Mouse (Mus musculus): Measurements from ENCODE around the gene Olfr643. TPM values are rescaled to one million over a fixed set of nuclear protein-coding genes. Genes with fewer than 3 reads are reported as not detected.

Olfr643 gene
- polyA plus RNA-seq, 1 experiment from 2014 or later: not detected

- WGBS: 71% methylated on average over 3 of the region's 3 CpGs
- Histone ChIP-seq H3K27me3 (replicated peaks; ENCODE audit: insufficient read depth, low read length) (no peaks in the 10 kb centered on the region), H3K9ac (replicated peaks; ENCODE audit: low read depth) (no peak overlapping the region), H3K4me3 (ENCODE audit: low read depth, low read length) (no peak overlapping the region), H3K27ac (ENCODE audit: low read length) (no peak overlapping the region), H3K4me2 (replicated peaks; ENCODE audit: low read depth, low read length) (no peak overlapping the region), H3K36me3 (ENCODE audit: insufficient read depth, low read length) (no peaks in the 10 kb centered on the region), H3K4me1 (ENCODE audit: insufficient read depth, low read depth, low read length) (no peaks in the 10 kb centered on the region), H3K9me3 (ENCODE audit: low read length) (no peaks in the 10 kb centered on the region)
- no peak for TF ChIP-seq EP300 (IDR thresholded peaks at IDR 0.05)
- no peak for TF ChIP-seq CTCF (IDR thresholded peaks at IDR 0.05)
- ATAC-seq (no peak), DNase-seq (ENCODE audit: low spot score) (no peak)
These were observed 110.2 kb downstream of the Olfr643 start for GRCm38 (mm10) chr7:104026978-104027377.

GRCm38 (mm10) chr7:104025473-104025872 lies 111.7 kb downstream of the Olfr643 start, which contains the start of gene Olfr640:
Gene Olfr640, minus strand, starts transcription at chr7:104025573.
- no peaks in the 10 kb centered on the region for H3K27me3 ChIP-seq (replicated peaks; ENCODE audit: insufficient read depth, low read length)
- no peak for DNase-seq (ENCODE audit: low spot score)
- H3K4me3 ChIP-seq (ENCODE audit: low read depth, low read length): no peak within 1 kb of the TSS
- H3K4me1 ChIP-seq (ENCODE audit: insufficient read depth, low read depth, low read length): no peaks in the 10 kb centered on the region
- no peak for ATAC-seq
- H3K9ac ChIP-seq (replicated peaks; ENCODE audit: low read depth): no peak within 1 kb of the TSS
- H3K36me3 ChIP-seq (ENCODE audit: insufficient read depth, low read length): no peaks in the 10 kb centered on the region
- no peak within 1 kb of the TSS for H3K4me2 ChIP-seq (replicated peaks; ENCODE audit: low read depth, low read length)
- H3K27ac ChIP-seq (ENCODE audit: low read length): no peak within 1 kb of the TSS
- WGBS: 77% methylated on average over 6 of the region's 6 CpGs
- TF ChIP-seq EP300 (IDR thresholded peaks at IDR 0.05) (no peak), CTCF (IDR thresholded peaks at IDR 0.05) (no peak)
- H3K9me3 ChIP-seq (ENCODE audit: low read length): no peaks in the 10 kb centered on the region

GRCm38 (mm10) chr7:104021651-104022050 lies 115.6 kb downstream of the Olfr643 start:
- TF ChIP-seq EP300 (IDR thresholded peaks at IDR 0.05) (no peak), CTCF (IDR thresholded peaks at IDR 0.05) (no peak)
- DNase-seq (ENCODE audit: low spot score): no peak
- ATAC-seq: no peak
- no peak overlapping the region for H3K4me3 ChIP-seq (ENCODE audit: low read depth, low read length)
- no peaks in the 10 kb centered on the region for H3K36me3 ChIP-seq (ENCODE audit: insufficient read depth, low read length)
- no peak overlapping the region for H3K4me2 ChIP-seq (replicated peaks; ENCODE audit: low read depth, low read length)
- H3K27ac ChIP-seq (ENCODE audit: low read length): no peak overlapping the region
- H3K9ac ChIP-seq (replicated peaks; ENCODE audit: low read depth): no peak overlapping the region
- no peaks in the 10 kb centered on the region for H3K27me3 ChIP-seq (replicated peaks; ENCODE audit: insufficient read depth, low read length)
- H3K9me3 ChIP-seq (ENCODE audit: low read length): no peaks in the 10 kb centered on the region
- H3K4me1 ChIP-seq (ENCODE audit: insufficient read depth, low read depth, low read length): no peaks in the 10 kb centered on the region
- 87% methylated on average over 6 of the region's 6 CpGs for WGBS

DNA sequence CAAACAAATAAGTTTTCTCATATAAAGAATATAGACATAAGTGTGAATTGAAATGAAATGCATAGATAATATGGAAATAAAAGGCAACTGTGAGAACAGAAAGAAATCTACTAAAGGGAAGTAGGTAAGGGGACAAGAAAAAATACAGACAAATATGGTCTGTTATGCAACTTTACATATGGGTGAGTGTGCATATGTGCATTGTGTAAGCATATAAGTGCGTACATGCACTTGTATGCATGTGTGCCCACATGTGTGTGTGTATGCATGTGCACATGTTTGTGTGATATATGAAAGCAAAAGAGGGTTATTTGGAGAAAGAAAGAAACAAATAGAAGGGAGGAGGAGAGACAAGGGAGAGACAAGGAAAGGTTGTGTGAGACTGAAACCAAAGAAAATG lies 118.3 kb downstream of the Olfr643 start:
- 68% methylated on average over 1 of the region's 1 CpGs for WGBS
- Histone ChIP-seq H3K27me3 (replicated peaks; ENCODE audit: insufficient read depth, low read length) (no peaks in the 10 kb centered on the region), H3K9ac (replicated peaks; ENCODE audit: low read depth) (no peak overlapping the region), H3K4me2 (replicated peaks; ENCODE audit: low read depth, low read length) (no peak overlapping the region), H3K4me3 (ENCODE audit: low read depth, low read length) (no peak overlapping the region), H3K36me3 (ENCODE audit: insufficient read depth, low read length) (no peaks in the 10 kb centered on the region), H3K4me1 (ENCODE audit: insufficient read depth, low read depth, low read length) (no peaks in the 10 kb centered on the region), H3K9me3 (ENCODE audit: low read length) (no peaks in the 10 kb centered on the region), H3K27ac (ENCODE audit: low read length) (no peak overlapping the region)
- no peak for DNase-seq (ENCODE audit: low spot score)
- no peak for TF ChIP-seq EP300 (IDR thresholded peaks at IDR 0.05)
- no peak for TF ChIP-seq CTCF (IDR thresholded peaks at IDR 0.05)
- ATAC-seq: no peak

DNA sequence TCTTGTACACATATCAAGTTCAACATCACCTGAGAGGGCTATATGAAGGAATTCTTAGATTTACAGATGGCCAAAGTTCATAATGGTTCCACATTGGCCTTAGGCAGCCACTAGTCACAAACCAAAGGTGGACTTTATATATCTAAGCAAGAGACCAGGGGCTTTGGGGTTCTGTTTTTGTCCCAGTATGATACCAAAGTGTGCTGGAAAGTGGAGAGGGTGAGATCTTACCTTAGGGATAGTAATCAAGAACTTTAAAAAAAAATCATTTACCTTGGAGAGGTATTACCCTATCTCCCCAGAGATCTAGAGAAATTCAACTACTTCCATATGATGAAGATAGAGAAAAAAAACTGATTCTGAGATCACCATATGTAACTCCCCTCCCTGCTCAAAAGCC lies 120.0 kb downstream of the Olfr643 start, which contains the start of gene Olfr639:
TSS of gene Olfr639 (minus strand) at position 101 of the 400 bp plus-strand sequence.
- no peaks in the 10 kb centered on the region for H3K4me1 ChIP-seq (ENCODE audit: insufficient read depth, low read depth, low read length)
- H3K4me3 ChIP-seq (ENCODE audit: low read depth, low read length): no peak within 1 kb of the TSS
- no peak within 1 kb of the TSS for H3K27ac ChIP-seq (ENCODE audit: low read length)
- H3K36me3 ChIP-seq (ENCODE audit: insufficient read depth, low read length): no peaks in the 10 kb centered on the region
- no peak within 1 kb of the TSS for H3K9ac ChIP-seq (replicated peaks; ENCODE audit: low read depth)
- ATAC-seq (no peak), DNase-seq (ENCODE audit: low spot score) (no peak)
- H3K9me3 ChIP-seq (ENCODE audit: low read length): no peaks in the 10 kb centered on the region
- TF ChIP-seq EP300 (IDR thresholded peaks at IDR 0.05) (no peak), CTCF (IDR thresholded peaks at IDR 0.05) (no peak)
- no peaks in the 10 kb centered on the region for H3K27me3 ChIP-seq (replicated peaks; ENCODE audit: insufficient read depth, low read length)
- H3K4me2 ChIP-seq (replicated peaks; ENCODE audit: low read depth, low read length): no peak within 1 kb of the TSS

DNA sequence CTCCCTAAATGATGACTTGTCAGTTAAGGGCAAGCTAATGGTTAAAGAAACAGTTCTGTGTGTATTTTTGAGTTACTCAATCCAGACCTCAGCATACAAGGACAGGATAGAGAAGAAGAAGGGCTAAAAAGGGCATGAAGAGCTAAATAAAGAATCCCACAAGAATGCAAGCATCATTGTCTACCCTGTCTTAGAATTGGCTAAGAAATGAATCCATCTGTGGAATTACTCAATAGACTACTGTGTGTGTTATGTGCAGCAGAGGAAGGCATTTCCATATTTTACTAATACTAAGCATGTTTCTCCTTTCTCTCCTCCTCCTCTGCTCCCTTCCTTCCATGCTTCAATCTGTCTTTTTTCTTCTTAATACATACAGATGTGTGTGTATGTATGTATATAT lies 138.1 kb downstream of the Olfr643 start:
- ATAC-seq: no peak
- H3K9me3 ChIP-seq (ENCODE audit: low read length): no peaks in the 10 kb centered on the region

DNA sequence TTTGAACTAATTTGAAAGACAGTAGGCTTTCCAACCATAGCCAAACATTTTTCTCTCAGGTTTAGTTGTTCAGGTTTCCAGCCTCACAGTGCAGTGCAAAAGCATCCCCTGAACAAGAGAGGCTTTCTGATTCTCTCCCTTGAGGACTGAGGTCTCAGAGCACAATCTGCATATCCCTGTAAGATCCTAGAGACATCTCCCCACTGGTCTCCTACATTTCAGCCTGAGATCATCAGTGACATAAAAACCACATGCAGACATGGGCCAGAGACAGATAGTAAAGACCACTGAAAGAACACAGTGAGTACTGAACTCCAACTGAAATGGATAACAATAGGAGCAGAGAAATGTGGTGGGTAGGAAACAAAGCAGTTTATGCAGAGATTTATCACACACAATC lies 138.8 kb downstream of the Olfr643 start, which contains the start of gene Olfr638:
TSS of gene Olfr638 (plus strand) at position 301 of the 400 bp plus-strand sequence.
- Histone ChIP-seq H3K4me3 (ENCODE audit: low read depth, low read length) (no peak within 1 kb of the TSS), H3K27me3 (replicated peaks; ENCODE audit: insufficient read depth, low read length) (no peaks in the 10 kb centered on the region), H3K4me1 (ENCODE audit: insufficient read depth, low read depth, low read length) (no peaks in the 10 kb centered on the region), H3K36me3 (ENCODE audit: insufficient read depth, low read length) (no peaks in the 10 kb centered on the region), H3K9me3 (ENCODE audit: low read length) (no peaks in the 10 kb centered on the region), H3K4me2 (replicated peaks; ENCODE audit: low read depth, low read length) (no peak within 1 kb of the TSS), H3K9ac (replicated peaks; ENCODE audit: low read depth) (no peak within 1 kb of the TSS), H3K27ac (ENCODE audit: low read length) (no peak within 1 kb of the TSS)
- TF ChIP-seq EP300 (IDR thresholded peaks at IDR 0.05): no peak
- DNase-seq (ENCODE audit: low spot score) (no peak), ATAC-seq (no peak)

More for the DNA sequence above, 138.1 kb downstream of the Olfr643 start:
- Histone ChIP-seq H3K27ac (ENCODE audit: low read length) (no peak overlapping the region), H3K9ac (replicated peaks; ENCODE audit: low read depth) (no peak overlapping the region), H3K36me3 (ENCODE audit: insufficient read depth, low read length) (no peaks in the 10 kb centered on the region), H3K4me3 (ENCODE audit: low read depth, low read length) (no peak overlapping the region), H3K4me2 (replicated peaks; ENCODE audit: low read depth, low read length) (no peak overlapping the region), H3K27me3 (replicated peaks; ENCODE audit: insufficient read depth, low read length) (no peaks in the 10 kb centered on the region), H3K4me1 (ENCODE audit: insufficient read depth, low read depth, low read length) (no peaks in the 10 kb centered on the region)
- no peak for DNase-seq (ENCODE audit: low spot score)
- TF ChIP-seq EP300 (IDR thresholded peaks at IDR 0.05) (no peak), CTCF (IDR thresholded peaks at IDR 0.05) (no peak)
